Mouse (Mus musculus) retina, postnatal 1 day (tissue): ENCODE data around the gene Trappc4.
A peak's percentile ranks its signal among the peaks of the same experiment; 100 is the strongest.
"Not testable (repeated sequence)": the region's sequence is repeated elsewhere in the genome, so short reads cannot be mapped to it uniquely, and the experiment has no call there.

Experiments
- DNase-seq: peaks from one replicate; pipeline ENCODE4 v3.0.0-alpha.2; 2012

Trappc4 gene

GRCm38 (mm10) chr9:44405011-44405410 is 2.4 kb downstream of the Trappc4 start:
- no peak for DNase-seq

- no peak for DNase-seq
These were observed 6.3 kb downstream of the Trappc4 start for GRCm38 (mm10) chr9:44401081-44401480.

GRCm38 (mm10) chr9:44399795-44400114 is 7.6 kb downstream of the Trappc4 start:
- no peak for DNase-seq

- DNase-seq = no peak
These were observed 8.1 kb downstream of the Trappc4 start for GRCm38 (mm10) chr9:44399114-44399794.

- no peak for DNase-seq
These were observed 8.8 kb downstream of the Trappc4 start for GRCm38 (mm10) chr9:44398551-44398950.

- DNase-seq = peak; percentile 63
These were observed 9.3 kb downstream of the Trappc4 start for GRCm38 (mm10) chr9:44398087-44398486.

- peak; percentile 97 for DNase-seq
These were observed 10.6 kb downstream of the Trappc4 start, which contains the start of gene Slc37a4 for GRCm38 (mm10) chr9:44396684-44397411. Gene Slc37a4 (plus strand): TSS chr9:44396852.

GRCm38 (mm10) chr9:44391466-44391865 is 15.9 kb downstream of the Trappc4 start:
- DNase-seq = peak; percentile 81

GRCm38 (mm10) chr9:44389273-44389672 is 18.1 kb downstream of the Trappc4 start:
- DNase-seq = peak; percentile 64

- DNase-seq = no peak
These were observed 20.2 kb downstream of the Trappc4 start for GRCm38 (mm10) chr9:44387221-44387620.

GRCm38 (mm10) chr9:44384596-44384995 is 22.8 kb downstream of the Trappc4 start:
- DNase-seq = no peak

- DNase-seq = no peak
These were observed 27.5 kb downstream of the Trappc4 start for GRCm38 (mm10) chr9:44379862-44380261.

GRCm38 (mm10) chr9:44379054-44379834 is 28.2 kb downstream of the Trappc4 start, which contains the start of gene Hyou1:
Gene Hyou1 (plus strand): TSS chr9:44379490.
- peak; percentile 98 for DNase-seq

- no peak for DNase-seq
These were observed 29.2 kb downstream of the Trappc4 start for GRCm38 (mm10) chr9:44378153-44378730.

- DNase-seq = not testable (repeated sequence)
These were observed 30.1 kb downstream of the Trappc4 start for GRCm38 (mm10) chr9:44377335-44377734.

GRCm38 (mm10) chr9:44376141-44376540 is 31.3 kb downstream of the Trappc4 start:
- no peak for DNase-seq

- no peak for DNase-seq
These were observed 34.0 kb downstream of the Trappc4 start for GRCm38 (mm10) chr9:44373386-44373785.

- DNase-seq = peak; percentile 7
These were observed 42.9 kb downstream of the Trappc4 start for GRCm38 (mm10) chr9:44364480-44364879.

- DNase-seq = not testable (repeated sequence)
These were observed 45.5 kb downstream of the Trappc4 start for GRCm38 (mm10) chr9:44361931-44362330.

GRCm38 (mm10) chr9:44361190-44361917 is 46.0 kb downstream of the Trappc4 start, which contains the start of gene Vps11:
Gene Vps11 (minus strand): TSS chr9:44361670.
- peak; percentile 98 for DNase-seq

GRCm38 (mm10) chr9:44357207-44357606 is 50.2 kb downstream of the Trappc4 start:
- peak; percentile 56 for DNase-seq
